Mouse (Mus musculus): ENCODE data around the gene Hist1h2be.
"Not testable (repeated sequence)": the region's sequence is repeated elsewhere in the genome, so short reads cannot be mapped to it uniquely, and the experiment has no call there.

Hist1h2be gene

DNA sequence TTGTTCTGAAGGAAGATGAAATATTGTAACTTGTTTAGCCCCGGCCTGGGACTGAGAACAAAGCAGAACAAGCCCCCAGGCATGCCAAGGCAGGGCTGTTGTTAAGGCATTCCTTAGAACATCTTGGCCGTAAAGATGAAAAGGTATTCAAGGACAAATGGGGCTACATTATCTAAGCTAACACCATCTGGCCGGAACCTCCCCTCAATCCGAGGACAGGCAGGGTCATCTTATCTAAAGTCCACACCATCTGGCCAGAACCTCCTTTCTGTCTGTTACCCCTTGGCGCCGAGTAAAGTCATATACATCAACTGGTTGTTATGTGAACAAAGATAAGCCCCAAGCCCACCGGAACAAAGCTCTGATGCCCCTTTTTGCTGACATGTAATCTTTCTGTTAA lies 29.0 kb downstream of the Hist1h2be start:
- not testable (repeated sequence) for DNase-seq (ENCODE audit: low spot score)

DNA sequence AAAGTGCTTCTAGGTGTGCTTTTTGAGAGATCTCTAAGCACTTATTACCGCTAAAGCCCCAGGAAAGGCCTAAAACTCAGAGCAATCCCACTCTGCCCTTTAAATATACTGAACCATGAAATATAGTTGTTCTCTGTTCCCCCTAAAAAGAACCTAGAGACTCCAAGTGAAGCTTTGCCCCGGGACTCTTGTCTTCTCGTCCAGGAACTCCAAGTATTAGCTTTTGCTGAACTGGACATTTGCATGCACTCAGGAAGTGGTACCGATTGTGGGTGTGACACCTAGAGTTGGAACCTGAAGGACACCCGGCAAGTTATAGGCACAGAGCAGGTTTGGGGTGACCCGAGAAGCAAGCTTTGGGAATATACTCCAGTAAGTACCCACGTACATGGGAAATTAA lies 29.7 kb downstream of the Hist1h2be start:
- DNase-seq (ENCODE audit: low spot score): no peak

DNA sequence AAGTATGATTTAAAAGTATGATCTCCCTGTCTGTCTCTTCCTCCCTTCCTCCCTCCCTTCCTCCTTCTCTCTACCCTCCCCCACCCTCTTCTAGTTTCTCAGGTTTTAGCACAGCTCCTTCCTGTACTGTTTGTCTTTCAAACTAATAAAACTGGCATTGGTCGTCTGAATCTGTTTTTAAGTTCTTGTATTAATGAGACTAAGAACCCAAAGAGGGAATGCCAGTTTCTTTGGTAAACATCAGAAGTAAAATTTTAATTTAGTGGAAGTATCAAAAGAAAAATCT lies 34.0 kb downstream of the Hist1h2be start:
- no peak for DNase-seq (ENCODE audit: low spot score)

DNA sequence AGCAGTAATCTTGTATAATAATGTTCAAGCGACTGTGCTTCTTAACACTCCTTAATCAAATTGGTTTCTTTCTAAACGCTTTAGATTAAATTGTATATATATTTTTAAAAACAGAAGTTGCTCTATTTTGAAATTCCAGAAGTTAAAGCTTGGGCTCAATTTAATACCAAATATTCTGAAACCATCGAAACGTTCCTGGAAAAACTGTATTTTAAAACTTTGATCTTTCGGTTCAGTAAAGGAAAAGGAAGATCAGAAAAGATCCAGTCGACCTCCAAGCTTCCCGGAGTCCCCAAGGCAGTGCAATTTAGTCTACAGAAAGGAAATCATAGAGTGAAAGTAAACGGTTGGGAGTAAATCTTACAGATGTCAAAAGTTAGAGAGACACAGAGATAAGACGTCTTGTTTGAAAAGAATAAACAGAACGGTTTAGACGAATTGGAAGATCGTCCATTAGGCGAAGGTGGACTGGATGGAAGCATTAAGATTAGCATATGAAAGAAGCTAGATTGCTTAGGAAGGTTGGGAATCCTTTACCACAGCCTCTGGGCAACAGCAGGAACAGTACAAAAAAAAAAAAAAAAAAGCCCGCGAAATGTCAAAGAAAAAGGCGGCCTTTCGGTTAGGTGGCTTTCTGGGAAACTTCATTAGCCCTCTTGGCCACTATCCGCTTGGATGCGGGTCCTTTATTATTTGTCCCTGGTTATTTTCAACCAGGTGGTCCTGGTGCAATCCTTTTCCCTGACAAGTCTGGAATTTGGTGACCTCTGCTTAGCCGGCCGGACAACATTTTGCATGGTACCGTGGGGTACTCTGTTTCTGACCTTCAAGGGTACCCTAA lies 34.6 kb downstream of the Hist1h2be start:
- no peak for DNase-seq (ENCODE audit: low spot score)

DNA sequence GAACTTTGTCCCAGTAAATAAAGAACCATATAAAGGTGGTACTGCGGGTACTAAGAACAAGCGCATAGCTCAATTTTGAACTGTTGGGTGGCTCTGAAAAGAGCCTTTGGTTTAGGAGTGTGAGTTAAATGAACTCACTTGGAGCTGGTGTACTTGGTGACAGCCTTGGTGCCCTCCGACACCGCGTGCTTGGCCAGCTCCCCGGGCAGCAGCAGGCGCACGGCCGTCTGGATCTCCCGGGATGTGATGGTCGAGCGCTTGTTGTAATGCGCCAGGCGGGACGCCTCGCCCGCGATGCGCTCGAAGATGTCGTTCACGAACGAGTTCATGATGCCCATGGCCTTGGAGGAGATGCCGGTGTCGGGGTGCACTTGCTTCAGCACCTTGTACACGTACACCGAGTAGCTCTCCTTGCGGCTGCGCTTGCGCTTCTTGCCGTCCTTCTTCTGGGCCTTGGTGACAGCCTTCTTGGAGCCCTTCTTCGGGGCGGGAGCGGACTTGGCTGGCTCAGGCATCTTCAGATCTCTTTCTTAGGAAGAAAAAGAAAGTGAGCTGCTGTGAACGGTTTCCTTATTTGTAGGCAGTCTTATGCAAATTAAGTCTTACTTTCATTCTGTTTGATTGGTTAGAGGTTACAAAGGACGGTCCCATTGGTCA lies 35.4 kb downstream of the Hist1h2be start:
- peak; percentile 69 for DNase-seq (ENCODE audit: low spot score)

DNA sequence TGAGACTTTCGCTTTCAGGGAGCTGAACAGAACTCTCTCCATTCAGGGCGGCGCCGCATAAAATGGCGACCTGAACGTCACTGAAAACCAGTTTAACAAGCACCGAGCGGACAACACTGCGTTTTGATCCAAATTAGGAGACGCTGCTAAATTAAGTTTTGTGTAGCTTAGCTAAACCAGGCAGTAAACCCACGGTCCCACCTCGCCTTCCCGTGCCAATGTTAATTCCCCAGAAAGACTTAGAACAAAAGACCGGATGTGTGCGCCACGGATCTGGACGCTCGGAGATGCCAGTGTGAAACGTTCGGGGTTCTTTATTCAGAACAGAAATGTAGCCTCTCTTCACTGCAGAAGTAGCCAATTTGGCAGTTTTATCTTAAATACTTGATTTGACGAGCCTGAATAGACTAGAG lies 35.9 kb downstream of the Hist1h2be start:
- peak; percentile 82 for DNase-seq (ENCODE audit: low spot score)

DNA sequence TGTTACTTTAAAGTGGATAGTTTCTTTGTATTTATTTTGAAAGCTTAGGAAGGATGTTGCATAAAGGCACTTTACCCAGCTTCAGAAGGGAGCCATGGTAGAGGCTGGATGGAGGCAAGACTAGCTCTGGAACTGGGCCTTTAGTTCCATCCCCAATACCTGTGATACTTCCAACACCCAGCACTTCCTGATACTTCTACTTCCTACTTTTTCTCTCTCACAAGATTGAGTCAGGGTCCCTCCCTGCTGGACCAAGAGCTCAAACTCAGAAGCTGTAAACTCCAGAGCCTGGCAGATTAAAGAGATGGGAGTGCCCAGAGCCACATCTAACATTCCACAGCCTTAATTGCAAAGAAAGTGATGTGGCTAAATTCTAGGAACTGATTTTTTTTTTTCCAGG lies 36.6 kb downstream of the Hist1h2be start:
- no peak for DNase-seq (ENCODE audit: low spot score)

DNA sequence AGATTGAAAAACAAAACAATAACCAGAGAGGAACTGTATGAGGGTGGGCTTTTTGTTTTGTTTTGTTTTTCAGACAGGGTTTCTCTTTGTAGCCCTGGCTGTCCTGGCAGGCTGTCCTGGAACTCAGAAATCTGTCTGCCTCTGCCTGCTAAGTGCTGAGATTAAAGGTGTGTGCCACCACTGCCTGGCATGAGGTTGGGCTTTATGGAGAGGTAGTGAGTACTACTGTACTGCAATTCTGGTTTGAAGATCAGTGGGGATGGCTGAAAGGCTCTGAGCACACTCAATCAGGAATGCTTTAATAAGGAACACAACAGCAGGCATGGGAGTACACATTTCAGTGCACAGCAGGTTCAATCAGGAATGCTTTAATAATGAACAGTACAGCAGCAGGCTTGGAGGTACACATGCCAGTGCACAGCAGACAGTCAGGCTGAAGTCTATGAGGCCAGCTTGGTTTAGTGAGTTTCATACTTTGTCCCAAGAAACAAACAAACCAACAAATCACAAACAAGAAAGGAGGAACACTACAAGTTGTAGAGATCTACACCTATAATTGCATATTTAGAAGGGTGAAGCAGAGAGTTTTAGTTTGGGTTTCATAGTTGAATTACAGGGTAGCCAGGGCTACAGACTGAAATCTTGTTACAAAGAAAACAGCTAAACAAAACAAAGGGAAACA lies 37.4 kb downstream of the Hist1h2be start:
- no peak for DNase-seq (ENCODE audit: low spot score)

DNA sequence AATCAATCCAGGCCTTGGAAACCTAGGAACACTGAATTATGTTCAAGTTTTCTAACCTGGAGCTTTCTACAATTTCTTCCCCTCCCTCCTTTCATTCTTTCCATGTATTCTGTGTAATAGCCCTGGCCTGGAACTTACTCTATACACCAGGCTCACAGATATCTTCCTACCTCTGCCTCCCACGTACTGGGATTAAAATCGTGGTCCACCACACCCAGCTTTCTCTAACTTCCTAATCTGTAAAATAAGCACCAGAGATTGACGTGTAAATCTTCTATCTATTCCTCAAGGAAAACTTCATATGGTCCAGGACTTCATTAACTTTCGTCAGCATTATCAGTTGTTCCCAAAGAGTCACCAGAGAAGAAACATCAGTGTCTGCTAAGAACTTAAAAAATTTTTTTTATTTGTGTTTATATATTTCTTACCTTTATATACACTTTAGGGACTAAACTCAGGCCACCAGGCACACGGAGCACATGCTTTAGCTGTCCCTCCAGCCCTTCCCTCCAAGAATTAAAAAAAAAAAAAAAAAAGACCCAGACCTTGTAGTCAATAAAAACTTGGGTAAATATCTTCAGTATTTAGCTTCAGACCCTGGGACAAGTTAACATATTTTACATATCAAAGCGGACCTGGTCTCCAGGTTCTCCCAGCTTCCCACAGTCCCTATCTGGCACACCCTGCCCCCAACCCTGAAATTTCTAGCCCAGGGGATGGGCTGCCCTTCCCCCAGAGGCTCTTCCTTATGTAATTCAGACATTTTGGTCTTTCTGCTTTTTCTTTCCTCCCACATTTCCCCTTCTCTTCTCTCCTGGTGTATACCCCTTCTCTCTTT lies 38.5 kb downstream of the Hist1h2be start:
- no peak for DNase-seq (ENCODE audit: low spot score)

DNA sequence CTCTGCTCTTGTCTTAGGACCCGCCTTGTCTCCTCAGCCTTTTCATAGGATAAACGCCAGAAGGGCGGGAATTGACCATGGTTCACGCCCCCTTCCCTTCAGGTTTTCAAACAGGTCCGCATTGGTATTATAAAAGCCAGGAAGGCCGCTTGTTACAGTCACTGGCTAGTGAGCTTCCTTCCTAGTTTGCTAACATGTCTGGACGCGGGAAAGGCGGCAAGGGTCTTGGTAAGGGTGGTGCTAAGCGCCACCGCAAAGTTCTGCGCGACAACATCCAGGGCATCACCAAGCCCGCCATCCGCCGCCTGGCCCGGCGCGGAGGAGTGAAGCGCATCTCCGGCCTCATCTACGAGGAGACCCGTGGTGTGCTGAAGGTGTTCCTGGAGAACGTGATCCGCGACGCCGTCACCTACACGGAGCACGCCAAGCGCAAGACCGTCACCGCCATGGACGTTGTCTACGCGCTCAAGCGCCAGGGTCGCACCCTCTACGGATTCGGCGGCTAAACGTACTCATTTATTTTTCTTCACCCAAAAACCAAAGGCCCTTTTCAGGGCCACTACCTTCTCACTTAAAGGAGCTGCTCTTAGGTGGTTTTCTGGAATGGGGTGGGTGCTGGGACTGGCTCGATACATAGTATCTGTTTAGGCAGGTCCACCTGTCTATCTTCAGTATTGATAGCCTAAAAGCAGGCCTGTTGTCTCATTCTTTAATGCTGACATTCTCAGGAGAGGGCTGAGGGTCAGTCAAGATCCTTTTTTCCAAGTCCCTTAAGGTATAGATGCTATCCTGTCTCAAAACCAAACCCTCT lies 39.3 kb downstream of the Hist1h2be start, which contains the start of gene Hist1h4d:
Gene Hist1h4d, plus strand, starts transcription at position 191 of the 811 bp plus-strand sequence.
- DNase-seq (ENCODE audit: low spot score): peak; percentile 95

DNA sequence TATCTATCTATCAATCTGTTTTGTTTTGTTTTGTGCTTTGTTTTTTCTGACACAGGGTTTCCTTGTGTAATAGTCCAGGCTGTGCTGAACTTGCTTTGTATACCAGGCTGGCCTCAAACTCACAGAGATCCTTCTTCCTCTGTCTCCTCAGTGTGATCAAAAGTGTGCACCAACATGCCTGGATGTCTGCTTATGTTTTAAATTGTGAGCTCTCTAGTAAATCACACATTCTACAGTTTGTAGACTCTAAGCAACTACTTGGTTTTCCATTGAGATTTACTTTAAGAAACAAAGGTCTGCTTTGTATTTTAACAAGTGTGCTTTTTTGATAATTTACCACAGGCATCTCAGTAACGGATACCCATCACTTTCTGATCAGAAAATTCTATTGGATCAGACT lies 43.1 kb downstream of the Hist1h2be start:
- no peak for DNase-seq (ENCODE audit: low spot score)

DNA sequence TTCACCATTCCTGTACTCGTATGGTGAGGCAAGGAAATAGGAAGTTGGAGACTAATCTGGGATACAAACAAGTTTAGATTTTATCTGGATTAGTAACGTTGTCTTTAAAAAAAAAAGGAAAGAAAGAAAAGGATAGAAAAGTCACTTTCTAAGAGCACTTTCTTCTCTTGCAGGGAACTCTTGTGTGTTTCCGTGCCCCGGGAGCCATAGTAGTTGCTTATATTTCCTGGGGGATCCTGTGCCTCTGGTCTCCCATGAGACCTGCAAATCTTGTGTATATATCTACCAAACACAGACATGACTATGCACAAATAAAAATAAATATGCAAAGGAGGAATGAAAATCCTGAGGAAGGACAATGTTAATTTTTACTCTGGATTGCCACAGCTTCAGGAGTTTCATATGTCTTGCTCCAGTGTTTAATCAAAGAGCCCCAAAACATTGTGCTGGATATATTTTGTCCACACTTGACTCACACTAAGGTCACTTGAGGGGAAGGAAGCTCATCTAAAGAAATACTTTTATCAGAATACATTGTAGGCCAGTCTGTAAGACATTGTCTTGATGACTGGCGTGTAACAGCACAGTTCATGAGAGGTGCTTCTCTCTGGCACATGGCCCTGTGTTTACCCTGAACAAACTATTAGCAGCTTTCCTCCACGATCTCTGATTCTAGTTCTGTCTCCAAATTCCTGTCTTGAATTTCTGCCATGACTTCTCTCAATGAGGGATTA lies 43.9 kb downstream of the Hist1h2be start:
- DNase-seq (ENCODE audit: low spot score): no peak

DNA sequence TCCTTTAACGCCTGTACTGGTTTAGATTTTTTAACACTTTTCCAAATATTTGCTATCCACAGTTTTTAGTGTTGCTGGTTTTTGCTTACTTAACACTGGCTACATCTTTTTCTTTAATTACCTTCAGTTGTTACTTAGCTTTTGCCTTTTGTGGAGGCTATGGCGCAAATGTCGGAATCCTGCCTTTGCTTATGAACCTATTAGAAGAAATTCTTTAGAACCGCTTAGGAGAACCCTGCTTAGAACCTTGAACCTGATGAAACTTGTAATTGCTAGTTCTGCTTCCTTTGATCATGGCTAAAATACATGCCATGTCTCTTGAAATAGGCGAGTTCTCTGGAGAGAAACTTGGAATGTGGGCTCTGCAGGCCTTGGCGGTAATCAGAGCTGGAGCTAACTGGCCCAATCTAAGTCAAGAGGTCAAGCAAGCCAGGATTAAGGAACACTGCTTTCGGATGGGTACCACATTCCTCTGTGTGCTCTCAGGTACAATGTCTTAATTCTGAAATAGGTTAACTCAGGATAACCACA lies 44.5 kb downstream of the Hist1h2be start:
- no peak for DNase-seq (ENCODE audit: low spot score)

DNA sequence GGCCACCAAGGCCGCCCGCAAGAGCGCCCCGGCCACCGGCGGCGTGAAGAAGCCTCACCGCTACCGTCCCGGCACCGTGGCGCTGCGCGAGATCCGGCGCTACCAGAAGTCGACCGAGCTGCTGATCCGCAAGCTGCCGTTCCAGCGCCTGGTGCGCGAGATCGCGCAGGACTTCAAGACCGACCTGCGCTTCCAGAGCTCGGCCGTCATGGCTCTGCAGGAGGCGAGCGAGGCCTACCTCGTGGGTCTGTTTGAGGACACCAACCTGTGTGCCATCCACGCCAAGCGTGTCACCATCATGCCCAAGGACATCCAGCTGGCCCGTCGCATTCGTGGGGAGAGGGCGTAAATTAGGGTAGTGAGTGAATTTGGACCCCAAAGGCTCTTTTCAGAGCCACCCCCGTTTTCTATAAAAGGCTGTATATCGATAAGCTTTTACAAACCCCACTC lies 45.0 kb downstream of the Hist1h2be start:
- not testable (repeated sequence) for DNase-seq (ENCODE audit: low spot score)

DNA sequence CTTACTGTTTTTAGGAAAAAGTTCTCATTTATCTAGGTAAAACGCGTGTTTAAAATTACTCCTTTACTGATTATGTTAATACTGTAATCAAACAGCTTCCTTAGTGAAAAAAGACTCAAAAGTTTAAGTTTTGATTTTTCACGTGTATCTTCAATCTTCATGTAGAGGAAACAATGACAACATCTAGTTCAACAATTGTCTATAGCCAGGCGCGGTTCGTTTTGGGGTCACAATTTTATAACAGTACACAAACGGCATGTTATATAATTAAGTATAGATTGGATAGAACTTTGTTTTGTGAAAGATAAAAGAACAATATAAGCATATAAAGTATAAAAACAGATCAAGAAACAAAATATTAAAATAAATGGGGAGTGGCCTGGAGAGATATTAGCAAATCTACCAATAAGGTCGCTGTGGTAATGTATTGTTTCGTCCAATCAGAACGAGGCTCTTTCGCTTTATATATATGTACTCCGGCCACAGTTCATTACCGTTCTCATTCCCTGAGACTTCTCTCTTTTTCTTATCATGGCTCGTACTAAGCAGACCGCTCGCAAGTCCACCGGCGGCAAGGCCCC lies 45.6 kb downstream of the Hist1h2be start, which contains the start of gene Hist1h3d:
Gene Hist1h3d, plus strand, starts transcription at position 493 of the 581 bp plus-strand sequence.
- peak; percentile 31 for DNase-seq (ENCODE audit: low spot score)

DNA sequence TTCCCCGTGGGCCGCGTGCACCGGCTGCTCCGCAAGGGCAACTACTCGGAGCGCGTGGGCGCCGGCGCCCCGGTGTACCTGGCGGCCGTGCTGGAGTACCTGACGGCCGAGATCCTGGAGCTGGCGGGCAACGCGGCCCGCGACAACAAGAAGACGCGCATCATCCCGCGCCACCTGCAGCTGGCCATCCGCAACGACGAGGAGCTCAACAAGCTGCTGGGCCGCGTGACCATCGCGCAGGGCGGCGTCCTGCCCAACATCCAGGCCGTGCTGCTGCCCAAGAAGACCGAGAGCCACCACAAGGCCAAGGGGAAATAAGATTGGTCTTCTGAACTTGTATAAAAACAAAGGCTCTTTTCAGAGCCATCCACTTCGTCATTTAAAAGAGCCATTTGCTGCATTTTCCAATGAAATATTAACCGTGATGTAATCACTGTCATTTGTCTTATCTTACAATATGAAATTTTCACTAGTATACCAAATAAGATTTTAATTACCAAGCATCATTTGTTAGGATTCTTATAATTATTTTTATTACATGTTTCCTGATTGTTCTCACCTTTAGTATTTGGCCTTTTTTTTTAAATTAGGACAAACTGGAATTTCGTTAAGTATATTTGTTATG lies 46.3 kb downstream of the Hist1h2be start:
- not testable (repeated sequence) for DNase-seq (ENCODE audit: low spot score)

DNA sequence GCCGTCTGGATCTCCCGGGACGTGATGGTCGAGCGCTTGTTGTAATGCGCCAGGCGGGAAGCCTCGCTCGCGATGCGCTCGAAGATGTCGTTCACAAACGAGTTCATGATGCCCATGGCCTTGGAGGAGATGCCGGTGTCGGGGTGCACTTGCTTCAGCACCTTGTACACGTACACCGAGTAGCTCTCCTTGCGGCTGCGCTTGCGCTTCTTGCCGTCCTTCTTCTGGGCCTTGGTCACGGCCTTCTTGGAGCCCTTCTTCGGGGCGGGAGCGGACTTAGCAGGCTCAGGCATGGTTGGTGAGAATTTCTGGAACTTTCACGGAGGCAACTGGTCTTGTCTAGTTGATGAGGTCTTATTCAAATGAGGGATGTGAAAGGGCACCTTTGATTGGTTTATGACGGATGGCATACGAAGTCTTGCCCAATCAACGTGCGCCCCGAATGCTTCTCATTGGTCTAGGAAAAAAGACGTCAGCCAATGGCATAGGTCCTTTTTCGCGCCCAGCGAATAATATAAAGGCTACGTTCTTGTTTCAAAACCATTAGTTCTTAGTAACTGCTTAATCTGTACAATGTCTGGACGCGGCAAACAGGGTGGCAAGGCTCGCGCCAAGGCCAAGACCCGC lies 46.9 kb downstream of the Hist1h2be start, which contains the start of the genes Hist1h2bf and Hist1h2ad:
Gene Hist1h2bf, minus strand, starts transcription at position 299 of the 627 bp plus-strand sequence.
Gene Hist1h2ad, plus strand, starts transcription at position 484 of the 627 bp plus-strand sequence.
- peak; percentile 91 for DNase-seq (ENCODE audit: low spot score)

All from urinary bladder, postnatal 14 days (tissue).